Mouse (Mus musculus) thymus, adult 18-20 months (tissue): ENCODE results near the gene Gm49673.
"Not testable (repeated sequence)": the region's sequence is repeated elsewhere in the genome, so short reads cannot be mapped to it uniquely, and the experiment has no call there.

Source experiments
- DNase-seq, 2 experiments: peaks; one replicate each; pipeline ENCODE4 v3.0.0; 2022; ENCODE audit warnings: mixed read lengths in 2 of 2

Gm49673 gene

GRCm38 (mm10) chr17:8147439-8148316, at the start of gene Gm49673, which contains the start of gene Rnaset2a:
Gm49673 (minus strand) TSS chr17:8147788.
Rnaset2a (minus strand) TSS chr17:8148097.
- peak; percentile 39 to 57 for DNase-seq

DNA sequence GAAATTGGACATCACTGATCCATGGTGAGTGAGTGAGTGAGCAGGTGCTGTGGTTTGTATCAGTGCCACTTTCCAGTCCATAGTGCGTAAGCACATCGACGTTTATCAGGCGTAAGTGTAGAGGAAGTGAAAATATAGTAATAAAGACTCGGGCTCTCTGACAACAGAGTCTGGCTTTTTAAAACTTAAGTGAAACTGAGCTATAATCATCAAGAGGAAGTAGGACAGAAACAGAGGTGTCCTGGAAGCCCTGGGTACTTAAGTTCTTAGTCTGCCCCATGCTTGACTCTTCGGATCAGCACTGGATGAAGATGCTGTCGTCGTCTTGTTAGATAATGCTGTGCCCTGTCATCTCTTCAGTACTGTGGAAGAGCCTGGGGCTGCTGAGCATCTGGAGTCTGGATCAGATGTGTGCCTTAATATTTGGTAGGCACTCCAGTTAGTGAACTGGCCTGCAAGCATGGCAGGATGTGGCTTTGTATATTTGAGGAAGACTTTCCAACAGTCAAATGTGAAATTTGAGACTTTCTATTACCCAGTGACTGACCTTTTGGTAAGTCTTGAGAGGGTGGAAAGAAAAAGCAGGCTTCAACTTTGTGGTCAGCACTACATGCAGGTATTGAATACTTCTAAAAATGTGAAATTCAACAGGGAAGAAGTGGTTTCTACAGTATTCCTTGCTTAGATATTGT, 48.2 kb upstream of the Gm49673 start:
- DNase-seq: no peak

- DNase-seq: no peak
Observed at GRCm38 (mm10) chr17:8193678-8194077, 46.1 kb upstream of the Gm49673 start.

DNA sequence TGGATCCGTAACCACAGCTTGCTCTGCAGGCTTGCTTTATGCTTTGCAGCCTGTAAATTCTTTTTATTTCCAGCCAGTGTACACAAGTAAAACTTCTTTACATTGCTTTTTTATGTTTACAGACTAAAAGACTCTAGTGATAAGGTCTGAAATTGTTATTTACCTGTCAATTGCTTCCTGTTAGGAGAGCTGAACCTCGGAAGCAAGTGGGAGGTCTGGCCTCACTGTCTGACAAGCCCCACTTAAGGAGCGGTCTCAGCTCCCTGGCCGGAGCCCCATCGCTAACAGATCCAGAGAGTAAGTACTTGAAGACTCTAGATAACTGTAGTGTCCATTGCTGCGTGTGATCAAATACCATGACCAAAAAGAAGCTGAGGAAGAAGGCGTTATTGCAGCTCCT, 36.6 kb upstream of the Gm49673 start:
- DNase-seq: no peak

DNA sequence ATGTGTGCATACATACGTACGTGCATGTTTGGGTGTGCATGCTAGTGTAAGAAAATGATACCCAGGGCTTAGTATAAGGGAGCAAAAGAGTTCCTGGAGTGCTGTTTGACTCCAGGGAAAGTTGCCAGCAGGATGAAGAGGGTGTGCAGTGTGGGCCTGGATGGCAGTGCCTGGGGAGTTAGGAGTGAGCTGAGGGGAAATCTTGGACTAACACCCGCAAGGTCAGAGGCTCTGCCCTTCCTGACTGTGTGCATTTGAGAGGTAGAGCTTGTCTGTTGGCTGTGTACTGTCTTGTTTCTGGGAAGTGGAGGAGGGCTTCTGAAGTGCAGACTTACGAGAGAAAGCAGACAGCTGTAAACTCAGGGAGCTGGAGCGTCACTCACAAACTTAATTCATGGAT, 36.2 kb upstream of the Gm49673 start:
- no peak for DNase-seq

- DNase-seq: no peak
Observed at GRCm38 (mm10) chr17:8177090-8177489, 29.5 kb upstream of the Gm49673 start.

DNA sequence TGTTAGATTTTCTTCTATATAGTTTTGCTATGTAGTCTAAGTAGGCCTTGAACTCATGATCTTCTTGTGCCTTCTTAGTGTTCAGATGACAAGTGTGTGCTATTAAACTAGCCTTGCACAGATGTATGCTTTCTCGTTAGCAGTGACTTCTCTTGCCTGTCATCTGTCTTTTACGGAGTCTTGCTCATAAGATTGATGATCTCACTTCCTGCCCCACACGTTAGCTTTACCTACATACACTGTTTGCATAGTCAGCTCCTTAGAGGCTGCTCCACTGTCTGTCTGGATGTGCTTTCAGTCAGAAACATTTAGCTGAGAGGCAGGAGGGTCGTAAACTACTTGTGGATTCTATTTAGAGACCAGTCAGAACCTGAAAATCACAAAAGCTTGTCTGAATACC, 23.5 kb upstream of the Gm49673 start:
- DNase-seq: no peak

GRCm38 (mm10) chr17:8170331-8170730, 22.7 kb upstream of the Gm49673 start:
- DNase-seq: no peak

DNA sequence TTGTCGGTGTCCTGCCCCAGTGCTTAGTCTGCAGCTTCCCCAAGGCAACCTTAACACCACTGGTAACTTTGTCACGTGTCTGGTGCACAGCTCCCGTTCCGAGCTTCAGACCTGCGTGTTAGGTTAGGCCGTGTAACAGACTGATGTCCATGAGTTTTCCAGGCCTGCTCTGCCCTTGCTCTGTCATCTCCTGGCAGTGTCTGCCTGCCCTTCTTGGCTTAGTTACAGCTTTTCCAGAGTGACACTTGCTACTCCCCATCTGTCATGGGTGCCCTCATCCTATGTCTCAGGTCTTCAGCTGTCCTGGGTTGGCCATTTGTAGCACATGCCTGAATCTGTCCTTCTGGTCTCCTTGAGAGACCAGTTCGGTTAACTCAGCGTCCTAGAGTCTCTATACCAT, 19.8 kb upstream of the Gm49673 start:
- DNase-seq: not testable (repeated sequence)

- DNase-seq: not testable (repeated sequence)
Observed at GRCm38 (mm10) chr17:8166454-8166853, 18.9 kb upstream of the Gm49673 start.

DNA sequence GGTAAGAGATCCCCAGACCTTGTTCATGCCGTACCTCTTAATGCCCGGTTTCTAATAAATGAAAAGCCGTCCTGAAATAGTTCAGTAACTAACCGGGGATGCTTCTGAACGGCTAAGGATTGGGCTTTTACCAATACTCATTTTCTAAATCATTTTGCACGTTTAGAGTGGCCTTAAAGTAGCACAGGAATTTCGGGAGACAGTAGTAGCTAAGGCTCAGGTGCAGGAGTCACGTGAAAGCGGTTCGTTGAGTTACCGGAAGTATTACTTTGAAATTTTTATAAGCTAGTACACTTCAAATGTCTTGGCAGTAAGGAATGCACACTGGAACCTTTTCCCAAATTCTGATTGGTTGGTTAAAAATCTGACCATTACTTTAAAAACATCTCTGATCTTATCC, 18.4 kb upstream of the Gm49673 start:
- DNase-seq: not testable (repeated sequence)

GRCm38 (mm10) chr17:8165608-8165945, 18.0 kb upstream of the Gm49673 start:
- peak; percentile 40 to 41 for DNase-seq

DNA sequence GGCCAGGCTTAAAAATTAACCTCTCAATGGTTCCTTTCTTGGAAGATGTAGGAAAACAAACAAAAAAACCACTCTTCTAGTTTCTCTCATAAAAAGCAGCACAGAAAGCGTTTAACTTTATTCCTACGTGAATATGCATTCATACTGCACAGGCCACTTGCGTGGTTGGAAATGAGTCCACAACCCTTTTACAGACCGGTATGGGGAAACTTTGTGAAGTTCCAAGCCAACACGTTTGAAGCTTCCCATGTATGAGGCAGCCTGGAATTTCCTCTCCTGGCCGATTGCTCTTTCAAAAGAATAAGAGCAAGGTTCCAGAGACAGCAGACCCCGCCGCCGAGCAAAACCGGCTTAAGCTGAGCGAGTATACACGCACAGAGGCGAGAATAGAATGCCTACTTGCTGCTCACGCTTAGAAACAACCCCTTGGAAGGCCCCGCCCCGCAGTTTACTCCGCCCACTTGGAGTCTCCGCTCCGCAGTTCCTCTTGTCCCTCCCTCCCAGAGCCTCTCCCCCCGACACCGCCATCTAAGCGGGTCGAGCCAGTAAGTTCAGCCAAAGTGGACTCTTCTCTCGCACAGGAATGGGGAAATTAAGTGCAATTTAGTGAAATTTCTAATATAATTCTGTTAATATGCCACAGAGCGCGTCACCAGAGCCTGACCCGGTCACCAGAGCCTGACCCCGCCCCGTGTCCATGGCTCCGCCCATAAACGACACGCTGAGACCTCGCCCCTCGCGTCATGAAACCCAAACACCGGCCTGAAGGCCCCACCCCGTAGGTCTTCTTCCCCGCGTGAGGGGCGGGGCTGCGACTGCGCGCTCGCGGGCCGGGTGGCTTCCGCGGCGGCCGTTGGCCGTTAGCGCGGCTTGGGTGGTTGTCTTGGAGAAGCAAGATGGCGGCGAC, 17.4 kb upstream of the Gm49673 start, which contains the start of gene Fgfr1op:
TSS of gene Fgfr1op (plus strand) at position 801 of the 907 bp plus-strand sequence.
- peak in 1 of 2 experiments; percentile 45 for DNase-seq

DNA sequence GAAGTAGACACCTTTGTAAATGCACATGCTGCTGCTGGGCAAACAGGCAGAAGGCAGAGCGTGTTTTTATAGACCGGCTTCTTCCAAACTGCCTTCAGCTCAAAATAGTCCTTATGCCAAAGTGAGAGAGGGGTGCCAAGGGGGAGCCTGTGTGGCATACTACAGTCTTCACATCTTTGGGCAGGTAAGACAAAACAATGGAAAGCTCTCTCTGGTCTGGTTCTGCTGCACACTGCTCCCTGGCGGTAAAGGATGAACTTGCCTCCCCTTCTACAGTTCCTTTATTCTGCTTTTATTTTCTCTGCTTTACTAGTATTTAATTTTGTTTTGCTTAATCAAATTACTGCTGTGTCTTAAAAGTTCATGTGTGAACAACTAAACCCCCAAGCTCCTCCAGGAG, 13.4 kb upstream of the Gm49673 start:
- peak in 1 of 2 experiments; percentile 34 for DNase-seq

GRCm38 (mm10) chr17:8158627-8159026, 11.0 kb upstream of the Gm49673 start:
- DNase-seq: not testable (repeated sequence)

DNA sequence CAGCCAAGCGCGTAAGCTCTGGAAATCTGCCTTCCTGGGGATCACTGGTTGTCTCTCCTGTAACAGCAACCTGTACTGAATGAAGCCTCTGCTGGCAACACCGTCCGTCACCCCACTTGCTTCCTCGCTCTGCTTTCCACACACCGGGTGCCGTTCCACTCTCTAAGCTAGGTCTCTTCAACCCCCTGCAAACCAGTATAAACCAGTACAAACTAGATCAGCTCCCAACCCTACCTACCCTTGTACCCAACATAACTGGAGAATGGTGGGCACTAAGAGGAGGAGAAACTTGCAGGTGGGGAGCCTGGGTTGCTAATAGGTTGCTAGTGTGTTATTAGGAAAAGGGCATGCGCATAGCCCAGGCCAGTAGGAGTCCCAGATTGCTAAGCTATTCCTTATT, 8.4 kb upstream of the Gm49673 start:
- DNase-seq: not testable (repeated sequence)

DNA sequence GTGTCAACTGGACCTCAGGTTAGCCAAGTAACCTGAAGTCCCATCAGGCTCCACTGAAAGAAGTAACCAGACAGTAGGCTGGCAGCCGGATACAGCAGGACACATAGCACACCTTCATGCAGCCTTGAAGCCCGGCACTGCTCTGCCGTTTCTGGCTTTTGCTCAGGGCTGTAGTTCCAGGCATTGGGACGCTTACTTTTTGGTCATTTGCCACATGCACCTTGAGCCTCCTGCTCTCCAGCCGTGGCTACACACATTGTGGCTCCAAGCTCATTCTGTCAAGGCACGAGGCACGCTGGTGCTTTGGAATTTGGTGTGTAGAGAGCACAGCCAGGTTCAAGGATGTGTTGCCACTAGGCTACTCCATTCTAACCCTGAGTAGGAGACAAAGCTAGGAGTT, 7.4 kb upstream of the Gm49673 start:
- not testable (repeated sequence) for DNase-seq

DNA sequence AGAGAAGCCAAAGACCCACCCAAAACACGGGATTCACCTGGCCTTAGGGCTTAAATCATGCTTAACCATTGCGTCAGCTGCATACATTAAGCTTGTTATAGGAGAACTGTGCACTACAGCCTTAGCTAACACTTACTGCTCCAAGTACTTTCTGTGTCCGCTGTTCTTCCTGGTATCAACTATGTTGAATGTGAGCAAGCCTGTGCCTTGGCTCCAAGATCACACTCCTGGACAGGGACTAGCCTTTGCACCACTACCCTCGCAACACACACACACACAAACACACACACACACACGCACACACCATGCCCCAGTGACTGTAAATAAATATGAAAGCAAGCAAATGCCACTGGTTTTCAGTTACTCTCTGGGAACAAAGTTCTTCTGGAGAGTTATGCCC, 657 bp downstream of the Gm49673 start:
- not testable (repeated sequence) for DNase-seq

DNA sequence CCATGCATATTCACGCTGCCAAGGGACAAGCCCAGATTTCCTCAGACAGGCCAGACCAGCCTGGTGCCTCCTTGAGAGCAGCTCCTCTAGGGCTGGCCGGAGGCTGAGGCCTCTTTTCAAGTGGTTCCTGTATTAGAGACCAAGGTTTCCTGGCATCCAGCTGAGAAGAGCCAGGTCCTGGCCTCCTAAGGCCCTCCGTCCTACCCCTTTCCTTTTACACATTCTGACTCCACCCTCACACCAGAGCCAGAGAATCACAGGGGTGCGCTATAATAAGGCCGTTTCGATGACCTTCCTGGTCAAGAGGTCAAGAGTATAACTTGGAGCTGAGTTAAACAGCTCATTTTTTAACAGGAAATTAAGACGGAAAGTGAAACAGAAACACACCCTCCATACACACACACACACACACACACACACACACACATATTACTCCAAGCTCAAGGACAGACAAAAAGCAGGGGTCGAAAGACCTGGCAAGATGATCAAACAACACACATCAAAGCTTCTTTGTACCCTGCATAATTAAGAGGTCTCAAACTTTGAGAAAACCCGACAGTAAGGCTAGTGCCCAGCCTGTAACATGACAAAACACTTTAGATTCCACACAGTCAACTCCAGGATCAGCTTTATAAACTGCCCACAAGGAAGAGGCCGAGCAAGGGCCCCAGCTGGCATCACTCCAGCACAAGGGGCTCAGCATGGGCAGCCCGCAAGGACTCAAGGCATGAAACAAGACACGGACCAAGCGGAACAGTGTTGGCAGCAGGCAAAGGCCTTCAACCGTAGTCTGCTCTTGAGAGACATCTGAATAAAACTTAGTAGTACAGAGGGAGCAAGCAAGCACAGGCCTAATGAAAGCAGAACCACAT, 3.5 kb downstream of the Gm49673 start:
- not testable (repeated sequence) for DNase-seq

DNA sequence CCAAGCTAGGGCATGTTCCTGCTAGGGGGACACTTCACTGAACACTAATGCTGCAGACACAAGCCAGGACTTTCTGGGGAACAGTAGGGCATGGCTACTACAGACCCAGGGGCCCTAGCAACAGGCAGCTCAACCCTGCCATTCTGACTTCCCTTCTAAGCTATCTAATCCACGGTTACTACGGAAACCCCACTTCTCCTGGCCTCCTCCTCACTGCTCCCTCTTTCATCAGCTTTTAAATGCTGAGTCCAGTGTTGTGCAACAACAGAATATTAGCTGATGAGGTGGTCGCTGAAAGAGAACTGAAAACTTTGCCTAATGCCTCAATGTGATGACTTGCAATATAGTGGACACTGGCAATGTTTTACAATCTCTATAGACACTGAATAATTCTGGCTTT, 7.4 kb downstream of the Gm49673 start:
- DNase-seq: not testable (repeated sequence)

- not testable (repeated sequence) for DNase-seq
Observed at GRCm38 (mm10) chr17:8138116-8138515, 9.5 kb downstream of the Gm49673 start.

- DNase-seq: not testable (repeated sequence)
Observed at GRCm38 (mm10) chr17:8130849-8131248, 16.7 kb downstream of the Gm49673 start.
